ENCODE assay signal across 11 mouse cellular contexts in the genomic region with DNA sequence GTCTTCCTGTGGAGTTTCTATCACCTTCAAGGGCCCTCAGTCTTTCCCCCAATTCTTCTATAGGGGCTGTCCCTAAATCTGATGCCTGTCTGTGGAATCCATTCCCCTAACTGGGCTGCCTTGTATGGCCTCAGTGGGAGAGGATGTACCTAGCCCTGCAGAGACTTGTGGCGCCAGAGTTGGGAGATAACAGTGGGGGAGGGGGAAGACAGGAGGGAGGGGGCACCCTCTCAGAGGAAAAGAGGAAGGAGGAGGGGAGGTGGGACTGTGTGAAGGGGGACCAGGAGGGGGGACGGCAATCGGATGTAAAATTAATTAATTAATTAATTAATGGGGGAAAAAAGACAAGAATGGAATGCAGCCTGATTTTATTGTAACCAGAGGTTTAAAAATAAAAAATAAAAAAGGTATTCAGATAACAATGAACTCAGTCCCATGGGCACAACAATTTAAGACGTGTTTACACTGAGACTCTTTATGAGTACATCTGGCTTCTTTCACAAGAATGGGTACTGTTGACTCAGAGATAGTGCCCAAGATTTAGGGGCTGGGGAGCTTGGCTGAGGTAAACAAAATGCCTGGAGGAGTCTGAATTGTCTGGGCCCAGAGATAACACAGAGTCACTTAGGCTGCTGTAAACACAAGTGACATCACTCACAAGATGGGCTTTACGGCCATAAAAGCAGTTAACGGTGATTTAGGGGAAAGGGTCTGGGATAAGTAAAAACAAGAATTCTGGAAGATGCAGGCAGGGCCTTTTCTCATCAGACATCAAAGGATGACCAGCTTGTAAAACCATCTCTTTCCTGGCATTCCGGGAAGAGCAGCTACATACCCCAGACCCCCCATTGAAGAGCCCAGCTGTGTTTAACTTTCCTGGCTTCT. TPM values are rescaled to one million over a fixed set of nuclear protein-coding genes. Genes with fewer than 3 reads are reported as not detected.
DNase-seq lines count a peak whose midpoint lies in the region; ATAC-seq lines count a peak whose summit lies in the region.
"Had no signal": no experiment of that assay in that cellular context is flagged by ENCODE, and none has a peak within 500 bp of the region (broad histone marks: within the 10 kb centered on the region; RNA-seq: fewer than 3 reads in every experiment).

No protein-coding gene starts in this region.

- H3K4me2 ChIP-seq in kidney, embryonic 14.5 days (replicated peaks; ENCODE audit: low read depth, low read length): no peak overlapping the region
- H3K4me2 ChIP-seq in limb, embryonic 11.5 days (ENCODE audit: low read depth, severe bottlenecking): no peak overlapping the region
- no peak overlapping the region for H3K4me2 ChIP-seq in neural tube, embryonic 12.5 days (replicated peaks)
- H3K4me2 ChIP-seq: embryonic facial prominence, embryonic 13.5 days; limb, embryonic 15.5 days had no signal

- no peak for DNase-seq in kidney, adult 18-20 months
- peak; percentile 17 for DNase-seq in c-Kit-positive CD71-positive TER-119-positive erythroid progenitor cells, embryonic 14.5 days (ENCODE audit: low spot score)
- no peak for DNase-seq in limb, embryonic 11.5 days (ENCODE audit: low spot score)
- DNase-seq in frontal cortex, postnatal 10 days (ENCODE audit: low spot score in 2 of 2): no peak
- no peak for DNase-seq in thymus, postnatal 14 days
- DNase-seq: thymus, postnatal 36 days had no signal

- H3K9me3 ChIP-seq in kidney, embryonic 14.5 days (ENCODE audit: control insufficient read depth, low read length): no peaks in the 10 kb centered on the region
- no peaks in the 10 kb centered on the region for H3K9me3 ChIP-seq in limb, embryonic 11.5 days (ENCODE audit: control insufficient read depth, low read length)
- H3K9me3 ChIP-seq in neural tube, embryonic 12.5 days: no peaks in the 10 kb centered on the region
- H3K9me3 ChIP-seq: embryonic facial prominence, embryonic 13.5 days; limb, embryonic 15.5 days had no signal

- peaks cover 19% of the 10 kb centered on the region for H3K4me1 ChIP-seq in kidney, embryonic 14.5 days (ENCODE audit: control insufficient read depth, insufficient read depth, low read length)
- 0 out of 2 replicates have a peak, but pooled peaks cover 4% of the 10 kb centered on the region for H3K4me1 ChIP-seq in limb, embryonic 11.5 days (ENCODE audit: control insufficient read depth, insufficient read depth, low read length)
- H3K4me1 ChIP-seq in neural tube, embryonic 12.5 days: peaks cover 7% of the 10 kb centered on the region; the same call in 1 of the 2 replicates

- no peak overlapping the region for H3K9ac ChIP-seq in kidney, embryonic 14.5 days (ENCODE audit: low read depth, low read length)
- H3K9ac ChIP-seq in limb, embryonic 11.5 days (ENCODE audit: low read length): no peak overlapping the region
- H3K9ac ChIP-seq in neural tube, embryonic 12.5 days: no peak overlapping the region
- H3K9ac ChIP-seq: embryonic facial prominence, embryonic 13.5 days; limb, embryonic 15.5 days had no signal

- H3K27me3 ChIP-seq in kidney, embryonic 14.5 days (ENCODE audit: control insufficient read depth, insufficient read depth, low read length): no peaks in the 10 kb centered on the region
- no peaks in the 10 kb centered on the region for H3K27me3 ChIP-seq in limb, embryonic 11.5 days (ENCODE audit: control insufficient read depth, insufficient read depth, low read length)
- H3K27me3 ChIP-seq in neural tube, embryonic 12.5 days (replicated peaks): no peaks in the 10 kb centered on the region
- H3K27me3 ChIP-seq: embryonic facial prominence, embryonic 13.5 days had no signal

- no peak overlapping the region for H3K4me3 ChIP-seq in kidney, embryonic 14.5 days (ENCODE audit: low read length)
- no peak overlapping the region for H3K4me3 ChIP-seq in limb, embryonic 11.5 days (ENCODE audit: low read depth, low read length)
- H3K4me3 ChIP-seq in neural tube, embryonic 12.5 days: no peak overlapping the region
- H3K4me3 ChIP-seq: embryonic facial prominence, embryonic 13.5 days; limb, embryonic 15.5 days had no signal

- H3K36me3 ChIP-seq in kidney, embryonic 14.5 days (ENCODE audit: control insufficient read depth, insufficient read depth, low read length): no peaks in the 10 kb centered on the region
- no peaks in the 10 kb centered on the region for H3K36me3 ChIP-seq in limb, embryonic 11.5 days (ENCODE audit: control insufficient read depth, insufficient read depth, low read length)
- no peaks in the 10 kb centered on the region for H3K36me3 ChIP-seq in neural tube, embryonic 12.5 days
- H3K36me3 ChIP-seq: embryonic facial prominence, embryonic 13.5 days; limb, embryonic 15.5 days had no signal

- ATAC-seq in kidney, embryonic 14.5 days (ENCODE audit: low FRiP score, low TSS enrichment): peak; percentile 67
- no peak; the same call in 1 of the 2 replicates for ATAC-seq in limb, embryonic 11.5 days (ENCODE audit: insufficient number of reproducible peaks, low FRiP score, low TSS enrichment, low read depth)
- ATAC-seq in neural tube, embryonic 12.5 days (ENCODE audit: low FRiP score, low read depth): peak; percentile 49; the same call in 1 of the 2 replicates
- ATAC-seq: inflammation-experienced regulatory T-cells, adult 6 months had no signal

- WGBS in kidney, embryonic 14.5 days: 19% methylated on average over 7 of the region's 7 CpGs
- 13% methylated on average over 7 of the region's 7 CpGs for WGBS in limb, embryonic 11.5 days
- 12% methylated on average over 7 of the region's 7 CpGs for WGBS in neural tube, embryonic 12.5 days

- H3K27ac ChIP-seq in kidney, embryonic 14.5 days (ENCODE audit: low read depth, low read length): peak overlapping the region; percentile 66
- H3K27ac ChIP-seq in limb, embryonic 11.5 days (replicated peaks; ENCODE audit: low read depth, low read length): 0 out of 2 replicates have a peak overlapping the region, but pooled peaks have one; percentile 15
- H3K27ac ChIP-seq in neural tube, embryonic 12.5 days: no peak overlapping the region
- H3K27ac ChIP-seq: embryonic facial prominence, embryonic 13.5 days; limb, embryonic 15.5 days had no signal

RNA-seq across cellular contexts. Expression of a gene that starts 6.9 kb away (rescaled TPM):
- polyA plus RNA-seq in kidney, embryonic 14.5 days (2014; fragmentation: Nextera tagmentation; extraction: Ambion mirVana): 0.63 and 1.2 TPM in 2 replicates
- not detected in 2 replicates for polyA plus RNA-seq in limb, embryonic 11.5 days (2014; fragmentation: Nextera tagmentation; extraction: Ambion mirVana)
- polyA plus RNA-seq in neural tube, embryonic 12.5 days (2016; fragmentation: Nextera tagmentation; extraction: Ambion mirVana): 0.52 TPM in 1 of 2 replicates, not detected in the other
- polyA plus RNA-seq: limb, embryonic 15.5 days had no signal
